Mouse (Mus musculus): ENCODE measurements around the gene Higd1a. TPM values are rescaled to one million over a fixed set of nuclear protein-coding genes. Genes with fewer than 3 reads are reported as not detected.

Gene Higd1a
- polyA plus RNA-seq, 2 experiments, result 20.8 to 119 TPM

GRCm38 (mm10) chr9:121892057-121892687, 34.0 kb upstream of the Higd1a start:
- WGBS (ENCODE audit: insufficient replicate concordance), result 73% methylated on average over 12 of the region's 12 CpGs
- DNase-seq (ENCODE audit: low read depth in 3 of 3, low spot score in 3 of 3) (no peak), ATAC-seq (ENCODE audit: insufficient read depth) (no peak)
- H3K36me3 ChIP-seq (replicated peaks; ENCODE audit: control insufficient read depth, insufficient read depth, low read depth), result no peaks in the 10 kb centered on the region
- H3K27me3 ChIP-seq (ENCODE audit: control insufficient read depth, insufficient read depth, low read length), result no peaks in the 10 kb centered on the region
- no peak overlapping the region for H3K27ac ChIP-seq
- TF ChIP-seq EP300 (IDR thresholded peaks at IDR 0.05; ENCODE audit: low read depth) (no peak), CTCF (IDR thresholded peaks at IDR 0.05; ENCODE audit: low read depth) (no peak)
- no peak overlapping the region for H3K4me2 ChIP-seq (ENCODE audit: low read depth)
- no peak overlapping the region for H3K9ac ChIP-seq (replicated peaks)
- H3K9me3 ChIP-seq (ENCODE audit: control insufficient read depth, low read length), result no peaks in the 10 kb centered on the region
- H3K4me3 ChIP-seq (ENCODE audit: insufficient read depth in 1 of 2, low read depth in 2 of 2, low read length in 2 of 2), result no peak overlapping the region
- no peaks in the 10 kb centered on the region for H3K4me1 ChIP-seq (replicated peaks; ENCODE audit: control insufficient read depth in 2 of 2, insufficient read depth in 2 of 2, low read length in 1 of 2)

- Histone ChIP-seq H3K4me2 (ENCODE audit: low read depth) (no peak overlapping the region), H3K27me3 (ENCODE audit: control insufficient read depth, insufficient read depth, low read length) (no peaks in the 10 kb centered on the region), H3K27ac (no peak overlapping the region), H3K4me3 (ENCODE audit: insufficient read depth in 1 of 2, low read depth in 2 of 2, low read length in 2 of 2) (no peak overlapping the region), H3K36me3 (replicated peaks; ENCODE audit: control insufficient read depth, insufficient read depth, low read depth) (no peaks in the 10 kb centered on the region), H3K4me1 (replicated peaks; ENCODE audit: control insufficient read depth in 2 of 2, insufficient read depth in 2 of 2, low read length in 1 of 2) (no peaks in the 10 kb centered on the region), H3K9ac (replicated peaks) (no peak overlapping the region), H3K9me3 (ENCODE audit: control insufficient read depth, low read length) (no peaks in the 10 kb centered on the region)
- ATAC-seq (ENCODE audit: insufficient read depth), result no peak
- DNase-seq (ENCODE audit: low read depth in 3 of 3, low spot score in 3 of 3), result no peak
- TF ChIP-seq CTCF (IDR thresholded peaks at IDR 0.05; ENCODE audit: low read depth) (no peak), EP300 (IDR thresholded peaks at IDR 0.05; ENCODE audit: low read depth) (no peak)
- WGBS (ENCODE audit: insufficient replicate concordance), result 71% methylated on average over 9 of the region's 9 CpGs
Observed at GRCm38 (mm10) chr9:121891301-121891700, 33.1 kb upstream of the Higd1a start.

DNA sequence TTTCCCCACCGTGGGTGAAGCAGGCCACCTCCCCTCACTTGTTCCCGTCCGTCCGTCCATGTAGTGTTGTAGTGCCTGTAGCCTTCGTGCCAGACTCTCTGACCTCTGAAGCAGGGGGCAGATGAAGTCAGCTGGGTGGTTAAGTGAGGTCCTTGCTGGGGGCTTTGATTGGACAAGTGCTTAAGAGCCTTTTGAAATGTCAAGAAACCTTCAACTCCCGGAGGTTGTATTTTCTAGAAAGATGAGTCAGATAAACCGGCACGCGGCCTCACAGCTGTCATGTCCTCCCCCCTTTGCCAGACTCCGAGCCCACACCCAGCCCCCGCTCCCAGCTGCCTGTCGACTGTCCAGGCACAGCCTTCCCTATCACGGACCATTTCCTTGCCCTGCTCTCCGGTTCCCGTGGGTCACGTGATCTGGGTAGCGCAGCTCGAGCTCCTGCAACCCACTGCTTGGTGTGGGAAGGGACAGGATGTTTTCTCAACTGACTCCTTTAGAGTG, 32.3 kb upstream of the Higd1a start:
- ATAC-seq (ENCODE audit: insufficient read depth) (peak; percentile 26; the same call in 1 of the 2 replicates), DNase-seq (ENCODE audit: low read depth in 3 of 3, low spot score in 3 of 3) (no peak)
- Histone ChIP-seq H3K27me3 (ENCODE audit: control insufficient read depth, insufficient read depth, low read length) (no peaks in the 10 kb centered on the region), H3K9me3 (ENCODE audit: control insufficient read depth, low read length) (no peaks in the 10 kb centered on the region), H3K4me1 (replicated peaks; ENCODE audit: control insufficient read depth in 2 of 2, insufficient read depth in 2 of 2, low read length in 1 of 2) (no peaks in the 10 kb centered on the region), H3K4me2 (ENCODE audit: low read depth) (no peak overlapping the region; the same call in 1 of the 2 replicates), H3K9ac (replicated peaks) (no peak overlapping the region), H3K36me3 (replicated peaks; ENCODE audit: control insufficient read depth, insufficient read depth, low read depth) (no peaks in the 10 kb centered on the region), H3K27ac (no peak overlapping the region), H3K4me3 (ENCODE audit: insufficient read depth in 1 of 2, low read depth in 2 of 2, low read length in 2 of 2) (no peak overlapping the region)
- 18% methylated on average over 18 of the region's 18 CpGs for WGBS (ENCODE audit: insufficient replicate concordance)
- no peak for TF ChIP-seq EP300 (IDR thresholded peaks at IDR 0.05; ENCODE audit: low read depth)
- TF ChIP-seq CTCF (IDR thresholded peaks at IDR 0.05; ENCODE audit: low read depth), result no peak

GRCm38 (mm10) chr9:121889927-121890440, 31.8 kb upstream of the Higd1a start:
- Histone ChIP-seq H3K36me3 (replicated peaks; ENCODE audit: control insufficient read depth, insufficient read depth, low read depth) (no peaks in the 10 kb centered on the region), H3K4me3 (ENCODE audit: insufficient read depth in 1 of 2, low read depth in 2 of 2, low read length in 2 of 2) (no peak overlapping the region), H3K4me1 (replicated peaks; ENCODE audit: control insufficient read depth in 2 of 2, insufficient read depth in 2 of 2, low read length in 1 of 2) (no peaks in the 10 kb centered on the region), H3K27me3 (ENCODE audit: control insufficient read depth, insufficient read depth, low read length) (no peaks in the 10 kb centered on the region), H3K4me2 (ENCODE audit: low read depth) (no peak overlapping the region; the same call in 1 of the 2 replicates), H3K9me3 (ENCODE audit: control insufficient read depth, low read length) (no peaks in the 10 kb centered on the region), H3K27ac (no peak overlapping the region), H3K9ac (replicated peaks) (no peak overlapping the region)
- WGBS (ENCODE audit: insufficient replicate concordance), result 61% methylated on average over 4 of the region's 4 CpGs
- TF ChIP-seq EP300 (IDR thresholded peaks at IDR 0.05; ENCODE audit: low read depth) (no peak), CTCF (IDR thresholded peaks at IDR 0.05; ENCODE audit: low read depth) (no peak)
- DNase-seq (ENCODE audit: low read depth in 3 of 3, low spot score in 3 of 3) (no peak), ATAC-seq (ENCODE audit: insufficient read depth) (no peak)

GRCm38 (mm10) chr9:121882015-121882457, 23.9 kb upstream of the Higd1a start:
- DNase-seq (ENCODE audit: low read depth in 3 of 3, low spot score in 3 of 3), result no peak
- 10% methylated on average over 7 of the region's 7 CpGs for WGBS (ENCODE audit: insufficient replicate concordance)
- Histone ChIP-seq H3K9ac (replicated peaks) (no peak overlapping the region), H3K4me2 (ENCODE audit: low read depth) (no peak overlapping the region), H3K36me3 (replicated peaks; ENCODE audit: control insufficient read depth, insufficient read depth, low read depth) (no peaks in the 10 kb centered on the region), H3K4me1 (replicated peaks; ENCODE audit: control insufficient read depth in 2 of 2, insufficient read depth in 2 of 2, low read length in 1 of 2) (peaks cover 0 to 2% of the 10 kb centered on the region in 2 experiments; a peak in 2 of 4 replicates), H3K9me3 (ENCODE audit: control insufficient read depth, low read length) (no peaks in the 10 kb centered on the region), H3K4me3 (ENCODE audit: insufficient read depth in 1 of 2, low read depth in 2 of 2, low read length in 2 of 2) (no peak overlapping the region), H3K27ac (no peak overlapping the region), H3K27me3 (ENCODE audit: control insufficient read depth, insufficient read depth, low read length) (no peaks in the 10 kb centered on the region)
- TF ChIP-seq CTCF (IDR thresholded peaks at IDR 0.05; ENCODE audit: low read depth) (no peak), EP300 (IDR thresholded peaks at IDR 0.05; ENCODE audit: low read depth) (no peak)
- peak; percentile 50; the same call in 1 of the 2 replicates for ATAC-seq (ENCODE audit: insufficient read depth)
